ENCODE assay signal across 8 mouse cellular contexts in genomic region chr11:68939451-68940304, GRCm38 (mm10). TPM values are rescaled to one million over a fixed set of nuclear protein-coding genes. Genes with fewer than 3 reads are reported as not detected.
A peak's percentile ranks its signal among the peaks of the same experiment; 100 is the strongest.
DNase-seq lines count a peak whose midpoint lies in the region; ATAC-seq and TF ChIP-seq lines count a peak whose summit lies in the region.

No protein-coding gene starts in this region.

- peak; percentile 97 for DNase-seq in MEL (ENCODE audit: low read depth, low spot score)
- DNase-seq in cerebellum, adult 2 months = peak; percentile 87 to 95
- DNase-seq in forebrain, postnatal 0 days = peak; percentile 96
- peak; percentile 89 for DNase-seq in heart, postnatal 4 days
- peak; percentile 87 to 89 for DNase-seq in layer of hippocampus, adult 8-10 months (ENCODE audit: low spot score in 2 of 2)
- peak; percentile 86 for DNase-seq in ovary, adult 18-20 months (ENCODE audit: low spot score)
- DNase-seq in thymus, postnatal 0 days (ENCODE audit: low spot score) = peak; percentile 91

- no peaks in the 10 kb centered on the region for H3K9me3 ChIP-seq in MEL (replicated peaks; ENCODE audit: insufficient read depth, low read length)
- H3K9me3 ChIP-seq in forebrain, postnatal 0 days (ENCODE audit: low read length) = no peaks in the 10 kb centered on the region
- H3K9me3 ChIP-seq in lung, embryonic 15.5 days = no peaks in the 10 kb centered on the region

- peaks cover 0 to 9% of the 10 kb centered on the region in 2 experiments; a peak in 1 of 4 replicates for H3K36me3 ChIP-seq in MEL (ENCODE audit: control insufficient read depth in 1 of 2, insufficient read depth in 2 of 2, low read length in 2 of 2)
- no peaks in the 10 kb centered on the region for H3K36me3 ChIP-seq in forebrain, postnatal 0 days (ENCODE audit: insufficient read depth)
- no peaks in the 10 kb centered on the region for H3K36me3 ChIP-seq in lung, embryonic 15.5 days

- H3K4me3 ChIP-seq in MEL (ENCODE audit: control insufficient read depth in 1 of 2, insufficient read depth in 1 of 2, low read depth in 2 of 2, low read length in 2 of 2) = peak overlapping the region; percentile 52 to 80
- H3K4me3 ChIP-seq in cerebellum, adult 2 months (replicated peaks; ENCODE audit: insufficient read depth, low read depth, low read length) = peak overlapping the region; percentile 63
- peak overlapping the region; percentile 54 for H3K4me3 ChIP-seq in forebrain, postnatal 0 days (ENCODE audit: low read depth, low read length)
- peak overlapping the region; percentile 47 for H3K4me3 ChIP-seq in lung, embryonic 15.5 days

- peaks cover 0 to 11% of the 10 kb centered on the region in 2 experiments; a peak in 1 of 4 replicates for H3K4me1 ChIP-seq in MEL (ENCODE audit: control insufficient read depth in 1 of 2, insufficient read depth in 2 of 2, low read length in 2 of 2)
- no peaks in the 10 kb centered on the region for H3K4me1 ChIP-seq in cerebellum, adult 2 months (ENCODE audit: control insufficient read depth, insufficient read depth, low read length)
- H3K4me1 ChIP-seq in forebrain, postnatal 0 days (ENCODE audit: insufficient read depth) = peaks cover 4% of the 10 kb centered on the region; the same call in 1 of the 2 replicates
- peaks cover 16% of the 10 kb centered on the region for H3K4me1 ChIP-seq in lung, embryonic 15.5 days

- peak; percentile 100 for ATAC-seq in forebrain, postnatal 0 days
- peak; percentile 99 for ATAC-seq in lung, embryonic 15.5 days (ENCODE audit: borderline replicate concordance, extremely low read depth, low FRiP score, low TSS enrichment)

- H3K9ac ChIP-seq in MEL (ENCODE audit: control insufficient read depth, low read depth, low read length, poor library complexity, severe bottlenecking) = peak overlapping the region; percentile 59
- H3K9ac ChIP-seq in forebrain, postnatal 0 days = peak overlapping the region; percentile 64
- peak overlapping the region; percentile 52 for H3K9ac ChIP-seq in lung, embryonic 15.5 days

- no peak for TF ChIP-seq CTCF in MEL (IDR thresholded peaks at IDR 0.05 in 2 of 3, conservative IDR thresholded peaks at IDR 0.05 in 1 of 3; ENCODE audit: control insufficient read depth in 1 of 3, insufficient read depth in 1 of 3, low read depth in 2 of 3, low read length in 3 of 3, poor library complexity in 1 of 3, severe bottlenecking in 1 of 3)
- TF ChIP-seq CTCF in cerebellum, adult 2 months (IDR thresholded peaks at IDR 0.05; ENCODE audit: borderline replicate concordance, insufficient read depth, low read depth, low read length) = no peak
- no peak for TF ChIP-seq CTCF in forebrain, postnatal 0 days (IDR thresholded peaks at IDR 0.05; ENCODE audit: low read depth)

- H3K27ac ChIP-seq in MEL (ENCODE audit: control insufficient read depth, low read depth, low read length) = peak overlapping the region; percentile 32; the same call in 1 of the 2 replicates
- peak overlapping the region; percentile 83 for H3K27ac ChIP-seq in cerebellum, adult 2 months (ENCODE audit: insufficient read depth, low read length)
- peak overlapping the region; percentile 84 for H3K27ac ChIP-seq in forebrain, postnatal 0 days (ENCODE audit: low read depth, low read length)
- peak overlapping the region; percentile 68 for H3K27ac ChIP-seq in lung, embryonic 15.5 days

- no peak for TF ChIP-seq EP300 in MEL (IDR thresholded peaks at IDR 0.05; ENCODE audit: low read depth in 1 of 2, low read length in 2 of 2)

- under 1% methylated on average over 16 of the region's 16 CpGs for WGBS in cerebellum, adult 2 months
- under 1% methylated on average over 16 of the region's 16 CpGs for WGBS in forebrain, postnatal 0 days
- WGBS in lung, embryonic 15.5 days = 2% methylated on average over 16 of the region's 16 CpGs

- H3K27me3 ChIP-seq in MEL (ENCODE audit: control insufficient read depth in 1 of 2, insufficient read depth in 2 of 2, low read length in 2 of 2) = no peaks in the 10 kb centered on the region; a peak in 1 of 4 replicates
- H3K27me3 ChIP-seq in cerebellum, adult 2 months (ENCODE audit: control insufficient read depth, insufficient read depth, low read length) = no peaks in the 10 kb centered on the region
- no peaks in the 10 kb centered on the region for H3K27me3 ChIP-seq in forebrain, postnatal 0 days (ENCODE audit: insufficient read depth, low read length)
- no peaks in the 10 kb centered on the region for H3K27me3 ChIP-seq in lung, embryonic 15.5 days

- no peaks in the 10 kb centered on the region for H3K79me2 ChIP-seq in MEL (ENCODE audit: control insufficient read depth, insufficient read depth, low read length, poor library complexity)

- H3K4me2 ChIP-seq in forebrain, postnatal 0 days (ENCODE audit: low read depth) = peak overlapping the region; percentile 58
- H3K4me2 ChIP-seq in lung, embryonic 15.5 days = peak overlapping the region; percentile 62

- TF ChIP-seq RAD21 in MEL (IDR thresholded peaks at IDR 0.05; ENCODE audit: low read depth, low read length) = no peak

- peak; percentile 62 to 91; a peak in 3 of 4 replicates for TF ChIP-seq POLR2A in MEL (IDR thresholded peaks at IDR 0.05; ENCODE audit: control insufficient read depth in 1 of 2, insufficient read depth in 1 of 2, low read depth in 1 of 2, low read length in 2 of 2, poor library complexity in 1 of 2)
- peak; percentile 93; the same call in 1 of the 2 replicates for TF ChIP-seq POLR2A in cerebellum, adult 2 months (IDR thresholded peaks at IDR 0.05; ENCODE audit: borderline replicate concordance, insufficient read depth, low read length)

RNA-seq across cellular contexts. Expression of gene Odf4, which starts 12.8 kb away (rescaled TPM):
- not detected in 2 replicates for total RNA-seq in MEL (2012; rRNA removed)
- not detected for polyA plus RNA-seq in MEL (2012; ENCODE audit: insufficient read depth in 1 of 2, insufficient read length in 2 of 2, low read depth in 1 of 2, low replicate concordance in 2 of 2, missing spikeins in 1 of 2)
- 1.0 and 1.1 TPM in 2 replicates for polyA plus RNA-seq in cerebellum, adult 2 months (2012; rRNA removed)
- total RNA-seq in forebrain, postnatal 0 days (2014; rRNA removed) = 0.77 and 2.0 TPM in 2 replicates
- 0.42 TPM in 1 of 2 replicates, not detected in the other for polyA plus RNA-seq in forebrain, postnatal 0 days (2015; fragmentation: Nextera tagmentation; extraction: Ambion mirVana)
- total RNA-seq in heart, postnatal 4 days (2021) = not detected
- total RNA-seq in layer of hippocampus, adult 8-10 months (2022) = under 1 TPM in 3 of 4 experiments, not detected in 1; 0.32 to 0.58 (median 0.45) TPM
- not detected in 2 replicates for polyA plus RNA-seq in lung, embryonic 15.5 days (2015; fragmentation: Nextera tagmentation; extraction: Ambion mirVana)
- polyA plus RNA-seq in thymus, postnatal 0 days (2015; fragmentation: Nextera tagmentation; extraction: Ambion mirVana) = not detected in 2 replicates

RNA-seq across cellular contexts. Expression of gene Arhgef15, which starts 17.6 kb away (rescaled TPM):
- 0.23 TPM in 1 of 2 replicates, not detected in the other for total RNA-seq in MEL (2012; rRNA removed)
- under 1 TPM in 1 of 2 experiments, not detected in 1; 0.74 TPM for polyA plus RNA-seq in MEL (2012; ENCODE audit: insufficient read depth in 1 of 2, insufficient read length in 2 of 2, low read depth in 1 of 2, low replicate concordance in 2 of 2, missing spikeins in 1 of 2)
- 33.0 and 34.7 TPM in 2 replicates for polyA plus RNA-seq in cerebellum, adult 2 months (2012; rRNA removed)
- 12.0 and 13.8 TPM in 2 replicates for total RNA-seq in forebrain, postnatal 0 days (2014; rRNA removed)
- polyA plus RNA-seq in forebrain, postnatal 0 days (2015; fragmentation: Nextera tagmentation; extraction: Ambion mirVana) = 9.6 and 17.8 TPM in 2 replicates
- 10 to 100 TPM; 32.1 to 36.8 TPM for total RNA-seq in heart, postnatal 4 days (2021)
- total RNA-seq in layer of hippocampus, adult 8-10 months (2022) = 10 to 100 TPM in 3 of 4 experiments, 1 to 10 TPM in 1; 9.1 to 16.5 (median 12.0) TPM
- 21.2 and 24.4 TPM in 2 replicates for polyA plus RNA-seq in lung, embryonic 15.5 days (2015; fragmentation: Nextera tagmentation; extraction: Ambion mirVana)
- polyA plus RNA-seq in thymus, postnatal 0 days (2015; fragmentation: Nextera tagmentation; extraction: Ambion mirVana) = 1.0 and 1.1 TPM in 2 replicates

RNA-seq across cellular contexts. Expression of gene Slc25a35, which starts 28.3 kb away (rescaled TPM):
- total RNA-seq in MEL (2012; rRNA removed) = 3.3 and 4.9 TPM in 2 replicates
- polyA plus RNA-seq in MEL (2012; ENCODE audit: insufficient read depth in 1 of 2, insufficient read length in 2 of 2, low read depth in 1 of 2, low replicate concordance in 2 of 2, missing spikeins in 1 of 2) = 1 to 10 TPM in 1 of 2 experiments, not detected in 1; 3.3 TPM
- 11.5 and 12.1 TPM in 2 replicates for polyA plus RNA-seq in cerebellum, adult 2 months (2012; rRNA removed)
- total RNA-seq in forebrain, postnatal 0 days (2014; rRNA removed) = 1.3 and 1.4 TPM in 2 replicates
- 1.3 and 1.4 TPM in 2 replicates for polyA plus RNA-seq in forebrain, postnatal 0 days (2015; fragmentation: Nextera tagmentation; extraction: Ambion mirVana)
- 1 to 10 TPM in 1 of 2 experiments, under 1 TPM in 1; 0.91 to 1.4 TPM for total RNA-seq in heart, postnatal 4 days (2021)
- total RNA-seq in layer of hippocampus, adult 8-10 months (2022) = 1 to 10 TPM; 4.9 to 7.4 (median 5.8) TPM
- 2.8 and 3.1 TPM in 2 replicates for polyA plus RNA-seq in lung, embryonic 15.5 days (2015; fragmentation: Nextera tagmentation; extraction: Ambion mirVana)
- 4.0 and 4.8 TPM in 2 replicates for polyA plus RNA-seq in thymus, postnatal 0 days (2015; fragmentation: Nextera tagmentation; extraction: Ambion mirVana)

RNA-seq across cellular contexts. Expression of gene Rangrf, which starts 35.3 kb away (rescaled TPM):
- 182 and 207 TPM in 2 replicates for total RNA-seq in MEL (2012; rRNA removed)
- polyA plus RNA-seq in MEL (2012; ENCODE audit: insufficient read depth in 1 of 2, insufficient read length in 2 of 2, low read depth in 1 of 2, low replicate concordance in 2 of 2, missing spikeins in 1 of 2) = 100 to 1,000 TPM in 1 of 2 experiments, not detected in 1; 159 TPM
- 54.4 and 55.5 TPM in 2 replicates for polyA plus RNA-seq in cerebellum, adult 2 months (2012; rRNA removed)
- total RNA-seq in forebrain, postnatal 0 days (2014; rRNA removed) = 21.7 and 28.9 TPM in 2 replicates
- 23.7 and 25.6 TPM in 2 replicates for polyA plus RNA-seq in forebrain, postnatal 0 days (2015; fragmentation: Nextera tagmentation; extraction: Ambion mirVana)
- total RNA-seq in heart, postnatal 4 days (2021) = 10 to 100 TPM; 41.0 to 44.7 TPM
- total RNA-seq in layer of hippocampus, adult 8-10 months (2022) = 10 to 100 TPM; 14.1 to 24.1 (median 15.9) TPM
- polyA plus RNA-seq in lung, embryonic 15.5 days (2015; fragmentation: Nextera tagmentation; extraction: Ambion mirVana) = 46.2 and 46.6 TPM in 2 replicates
- 38.6 and 44.6 TPM in 2 replicates for polyA plus RNA-seq in thymus, postnatal 0 days (2015; fragmentation: Nextera tagmentation; extraction: Ambion mirVana)

RNA-seq across cellular contexts. Expression of gene Rpl26, which starts 38.3 kb away (rescaled TPM):
- total RNA-seq in MEL (2012; rRNA removed) = 5,179 and 5,512 TPM in 2 replicates
- 1,000 to 10,000 TPM in 1 of 2 experiments, not detected in 1; 3,167 TPM for polyA plus RNA-seq in MEL (2012; ENCODE audit: insufficient read depth in 1 of 2, insufficient read length in 2 of 2, low read depth in 1 of 2, low replicate concordance in 2 of 2, missing spikeins in 1 of 2)
- 1,554 and 1,707 TPM in 2 replicates for polyA plus RNA-seq in cerebellum, adult 2 months (2012; rRNA removed)
- 1,229 and 1,850 TPM in 2 replicates for total RNA-seq in forebrain, postnatal 0 days (2014; rRNA removed)
- 585 and 820 TPM in 2 replicates for polyA plus RNA-seq in forebrain, postnatal 0 days (2015; fragmentation: Nextera tagmentation; extraction: Ambion mirVana)
- 100 to 1,000 TPM; 896 to 908 TPM for total RNA-seq in heart, postnatal 4 days (2021)
- total RNA-seq in layer of hippocampus, adult 8-10 months (2022) = 100 to 1,000 TPM; 779 to 924 (median 859) TPM
- polyA plus RNA-seq in lung, embryonic 15.5 days (2015; fragmentation: Nextera tagmentation; extraction: Ambion mirVana) = 880 and 922 TPM in 2 replicates
- polyA plus RNA-seq in thymus, postnatal 0 days (2015; fragmentation: Nextera tagmentation; extraction: Ambion mirVana) = 1,221 and 1,303 TPM in 2 replicates

Comparison
In these comparisons a context has a peak if more than half of its experiments do, and no peak if none do; other contexts are left out.
1. Peak in every context shown above with its lines: DNase-seq, ATAC-seq, H3K4me3 ChIP-seq and H3K27ac ChIP-seq.
2. H3K27ac ChIP-seq: peak in every context shown above with its lines; median percentile 84 in forebrain, postnatal 0 days; 83 in cerebellum, adult 2 months; 68 in lung, embryonic 15.5 days; 32 in MEL.